Mouse (Mus musculus) skeletal muscle tissue, adult 2 months (tissue): ENCODE measurements around the gene Hoxd12.

Experiments
- DNase-seq: peaks from one replicate; pipeline ENCODE4 v3.0.0-alpha.2; 2012; ENCODE audit warnings: low read depth, low spot score

Hoxd12 gene

DNA sequence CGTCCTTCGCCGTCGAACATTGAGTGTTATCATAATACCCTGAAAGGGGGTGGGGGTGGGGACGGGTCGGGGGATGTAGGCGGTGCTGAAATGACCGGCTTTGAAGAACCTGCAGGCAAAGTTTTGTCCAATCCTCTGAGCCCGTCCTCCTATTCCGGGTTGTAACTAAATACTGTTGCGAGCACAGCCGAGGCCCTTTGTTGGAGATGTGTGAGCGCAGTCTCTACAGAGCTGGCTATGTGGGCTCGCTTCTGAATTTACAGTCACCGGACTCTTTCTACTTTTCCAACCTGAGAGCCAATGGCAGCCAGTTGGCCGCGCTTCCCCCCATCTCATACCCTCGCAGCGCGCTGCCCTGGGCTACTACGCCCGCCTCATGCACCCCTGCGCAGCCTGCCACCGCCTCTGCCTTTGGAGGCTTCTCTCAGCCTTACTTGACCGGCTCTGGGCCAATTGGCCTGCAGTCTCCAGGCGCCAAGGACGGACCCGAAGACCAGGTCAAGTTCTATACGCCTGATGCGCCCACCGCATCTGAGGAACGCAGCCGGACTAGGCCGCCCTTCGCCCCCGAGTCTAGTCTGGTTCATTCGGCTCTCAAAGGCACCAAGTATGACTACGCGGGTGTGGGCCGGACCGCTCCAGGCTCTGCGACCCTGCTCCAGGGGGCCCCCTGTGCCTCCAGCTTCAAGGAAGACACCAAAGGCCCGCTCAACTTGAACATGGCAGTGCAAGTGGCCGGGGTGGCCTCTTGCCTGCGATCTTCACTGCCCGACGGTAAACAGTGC is at the start of gene Hoxd12:
TSS of gene Hoxd12 (plus strand) at position 133 of the 785 bp plus-strand sequence.
- no peak for DNase-seq

DNA sequence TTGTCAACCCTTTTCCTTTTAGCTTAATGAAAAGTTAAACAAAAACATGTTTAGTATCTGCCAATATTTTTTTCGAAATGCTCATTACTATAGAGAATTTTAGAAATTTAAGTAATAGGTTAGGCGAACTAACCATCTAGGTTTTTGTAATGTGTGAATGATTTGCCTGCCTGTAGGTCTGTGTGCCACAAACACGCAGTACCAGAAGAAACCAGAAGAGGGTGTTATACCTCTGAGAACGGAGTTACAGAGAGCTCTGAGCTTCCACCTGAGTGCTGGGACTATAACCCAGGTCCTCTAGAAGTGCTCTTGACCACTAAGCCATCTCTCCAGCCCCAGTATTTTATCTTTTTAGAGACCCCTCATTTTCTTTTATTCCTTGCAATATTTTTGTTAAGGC is 39.4 kb upstream of the Hoxd12 start:
- DNase-seq, result no peak

DNA sequence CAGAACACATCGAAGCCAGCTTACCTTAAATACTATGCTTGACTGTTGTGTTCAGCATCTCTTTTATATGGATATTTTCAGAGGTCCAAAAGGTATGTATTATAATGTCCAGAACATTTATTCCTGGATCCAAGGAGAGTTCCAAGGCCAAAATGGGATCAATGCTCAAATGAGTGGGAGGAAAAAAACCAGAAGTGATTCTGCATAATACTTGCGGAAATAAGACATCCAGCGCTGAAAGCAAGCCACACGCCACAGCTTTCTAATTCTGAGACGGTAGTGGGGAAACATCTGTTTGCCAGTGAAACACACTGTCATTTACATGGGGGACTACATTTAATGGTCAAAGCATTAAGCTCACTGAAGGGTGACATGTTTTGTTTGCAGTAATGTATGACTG is 32.4 kb upstream of the Hoxd12 start:
- no peak for DNase-seq

DNA sequence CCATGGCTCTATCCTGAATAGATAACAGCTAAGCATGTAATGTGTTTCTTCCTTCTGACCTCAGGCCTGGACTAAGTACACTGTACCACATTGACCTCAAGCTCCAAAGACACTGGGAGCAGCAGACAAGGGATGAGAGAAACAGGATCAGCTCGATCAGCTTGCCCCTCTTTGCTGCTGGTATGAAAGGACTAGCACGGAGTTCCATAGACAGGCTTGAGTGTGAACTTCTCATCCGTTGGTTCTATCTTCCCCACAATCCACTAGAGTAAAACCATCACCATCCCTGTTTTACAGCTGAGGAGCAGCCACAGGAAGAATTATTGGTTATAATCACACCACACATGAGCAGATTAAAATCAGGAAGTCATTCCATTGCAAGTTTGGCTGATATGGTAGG is 29.2 kb upstream of the Hoxd12 start:
- DNase-seq, result no peak

DNA sequence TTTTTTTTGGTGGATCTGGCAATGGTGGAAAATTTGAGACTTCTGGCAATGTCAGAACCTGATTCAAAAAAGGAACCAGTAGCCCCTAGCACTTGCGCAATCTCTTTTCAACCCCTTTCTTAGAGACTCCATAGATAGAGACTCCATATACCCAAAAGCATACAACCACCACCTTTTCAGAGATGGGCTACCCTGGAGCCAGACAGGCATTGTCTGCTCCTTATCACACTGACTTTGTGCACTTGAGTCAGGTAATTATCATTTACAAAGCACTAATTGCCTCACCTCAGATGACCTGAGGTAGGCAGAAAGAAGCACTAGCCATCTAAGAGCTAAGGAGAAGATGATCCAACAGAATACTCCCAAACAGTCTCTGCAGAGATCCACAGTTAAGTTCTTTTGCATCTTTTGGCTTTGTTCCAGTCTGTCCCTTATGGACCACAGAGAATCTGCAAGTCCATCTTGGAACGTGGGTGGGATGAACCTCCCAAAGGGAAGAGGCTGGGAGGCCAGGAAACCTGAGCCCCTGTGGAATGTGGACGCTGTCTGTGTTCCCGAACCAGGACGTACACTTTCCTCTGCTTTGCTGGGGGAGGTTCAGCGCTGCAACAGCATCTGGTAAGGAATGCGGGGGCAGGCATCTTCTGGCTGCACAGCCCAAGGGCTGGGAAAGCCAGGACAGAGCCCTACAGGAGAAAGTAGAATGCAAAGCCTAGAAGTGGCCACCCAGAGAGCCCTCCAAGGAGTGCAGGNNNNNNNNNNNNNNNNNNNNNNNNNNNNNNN is 27.5 kb upstream of the Hoxd12 start:
- no peak for DNase-seq

DNA sequence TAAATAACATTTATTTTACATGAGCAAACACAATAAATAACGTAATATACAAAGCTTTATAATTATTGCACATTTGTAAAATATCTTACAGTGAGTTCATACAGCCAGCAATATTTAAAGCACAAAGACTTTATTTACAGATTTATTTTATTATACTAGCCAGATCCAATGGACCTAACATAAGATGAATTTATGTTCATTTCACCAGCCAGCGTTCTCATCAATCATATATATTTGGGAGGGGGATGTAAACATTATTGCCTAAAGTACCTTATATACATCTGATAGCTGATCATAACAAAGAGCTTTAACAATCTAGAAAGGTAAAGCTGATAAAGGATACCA is 21.8 kb upstream of the Hoxd12 start:
- no peak for DNase-seq

DNA sequence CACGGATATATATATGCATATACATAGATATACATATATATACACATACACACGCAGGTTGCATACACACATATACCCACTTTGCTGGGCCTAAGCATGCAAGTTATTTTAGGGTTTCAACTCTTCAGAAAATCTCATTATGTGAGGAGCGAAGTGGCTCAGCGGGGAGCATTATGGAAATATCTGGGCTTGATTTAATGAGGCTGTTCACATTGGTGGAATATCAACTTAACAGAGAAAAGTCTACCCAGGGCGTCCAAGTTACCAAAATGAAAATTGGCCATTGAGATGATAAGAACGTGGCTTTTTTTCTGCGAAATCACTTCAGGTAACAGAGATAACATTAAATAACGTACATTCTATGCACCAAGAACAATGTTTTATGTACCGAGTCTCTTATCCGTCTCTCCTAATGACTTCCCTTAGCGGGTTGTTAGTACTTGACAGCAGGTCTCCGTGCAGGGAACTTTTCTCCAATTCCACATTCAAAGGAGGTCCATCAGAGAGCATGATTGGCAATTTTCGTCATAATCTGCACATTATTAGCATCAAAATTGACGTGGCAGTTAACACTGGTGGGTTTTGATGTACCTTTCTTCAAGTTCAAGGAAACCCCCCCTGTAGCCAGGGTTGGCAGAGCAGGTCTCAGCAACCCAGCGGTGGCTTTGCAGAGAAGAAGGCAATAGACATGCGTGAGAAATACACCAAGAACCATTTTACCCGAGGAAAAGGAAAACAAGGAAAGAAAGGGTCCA is 20.9 kb upstream of the Hoxd12 start:
- no peak for DNase-seq

DNA sequence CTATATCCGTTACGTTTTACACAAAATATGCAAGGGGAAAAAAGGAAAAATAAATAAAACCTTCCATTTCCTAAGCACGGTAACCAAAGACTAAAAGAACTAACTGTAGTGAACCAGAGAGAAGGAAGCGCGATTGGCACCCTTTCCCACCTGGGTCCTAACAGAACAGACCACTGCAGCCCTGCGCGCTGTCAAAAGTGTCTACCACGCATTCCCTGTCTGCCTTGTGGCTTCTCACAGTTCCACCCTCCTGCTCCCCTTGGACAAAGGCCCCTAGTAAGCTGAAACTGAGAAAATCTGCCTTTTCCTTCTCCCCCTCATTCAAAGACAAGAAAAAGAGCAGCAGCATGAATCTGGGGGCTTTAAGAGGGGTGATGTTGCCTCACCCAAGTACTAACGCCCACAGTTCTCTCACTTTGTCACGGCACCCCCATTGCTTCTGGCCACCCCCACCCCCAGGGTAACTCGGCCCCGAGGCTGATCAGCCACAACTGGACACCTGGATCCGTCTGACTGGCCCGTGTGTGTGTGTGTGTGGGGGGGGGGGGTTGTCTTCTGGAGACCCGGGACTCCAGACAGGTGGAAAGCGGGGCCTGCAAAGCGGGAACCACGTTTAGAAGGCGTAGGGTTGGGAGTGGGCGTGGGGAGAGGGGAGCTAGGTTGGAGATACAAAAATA is 19.9 kb upstream of the Hoxd12 start:
- DNase-seq, result no peak

DNA sequence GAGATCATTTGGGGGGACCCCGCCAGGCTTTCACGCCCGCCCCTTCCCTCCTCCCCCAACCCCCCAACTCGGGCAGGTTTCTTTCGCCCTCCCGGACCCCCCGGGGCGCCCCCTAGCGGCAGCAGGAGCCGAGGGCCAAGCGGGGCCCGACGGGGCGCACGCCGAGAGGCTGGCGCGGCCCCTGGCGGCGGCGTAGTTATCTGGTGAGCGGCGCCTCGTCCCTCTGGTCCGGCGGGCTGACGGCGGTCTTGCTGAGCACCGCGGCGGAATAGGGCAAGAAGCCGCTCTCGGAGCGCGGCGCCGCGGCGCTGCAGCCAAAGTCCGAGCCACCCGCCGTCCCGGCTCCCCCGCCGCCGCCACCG is 19.4 kb upstream of the Hoxd12 start:
- DNase-seq, result no peak

DNA sequence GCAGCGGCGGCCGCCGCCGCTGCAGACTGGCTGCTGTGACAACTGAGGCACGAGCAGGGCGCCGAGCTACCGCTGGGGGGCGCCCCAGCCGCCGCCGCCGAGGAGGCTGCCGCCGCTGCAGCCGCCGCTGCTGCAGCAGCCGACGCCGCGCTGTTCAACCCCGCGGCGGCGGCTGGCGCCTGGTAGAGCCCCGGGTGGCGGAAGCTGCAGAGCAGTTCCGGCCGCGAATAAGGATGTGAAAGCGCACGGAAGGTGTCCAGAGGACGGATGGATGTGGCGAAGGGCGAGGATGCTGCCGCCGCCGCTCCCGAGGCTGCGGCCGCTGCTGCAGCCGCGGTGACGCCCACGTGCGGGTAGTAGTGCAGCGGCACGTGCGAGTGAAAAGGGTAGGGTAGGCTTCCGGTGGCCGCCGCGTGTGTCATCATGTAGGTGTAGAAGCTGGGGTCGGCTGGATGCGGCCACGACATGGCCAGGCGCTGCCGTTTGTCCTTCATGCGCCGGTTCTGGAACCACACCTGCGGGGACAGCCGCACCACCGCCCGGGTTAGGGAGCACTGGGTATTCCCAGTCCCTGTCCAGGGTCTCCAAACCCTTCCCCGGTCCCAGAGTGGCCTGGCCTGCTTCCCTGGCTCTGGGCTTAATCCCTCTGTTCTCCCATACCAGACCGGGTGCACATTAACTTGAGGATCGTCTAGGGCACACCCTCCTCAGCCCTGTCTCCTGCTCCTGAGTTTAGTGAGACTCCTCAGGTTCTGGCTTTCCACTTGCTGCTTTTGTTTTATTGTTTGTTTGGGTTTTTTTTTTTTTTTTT is 18.8 kb upstream of the Hoxd12 start:
- no peak for DNase-seq

DNA sequence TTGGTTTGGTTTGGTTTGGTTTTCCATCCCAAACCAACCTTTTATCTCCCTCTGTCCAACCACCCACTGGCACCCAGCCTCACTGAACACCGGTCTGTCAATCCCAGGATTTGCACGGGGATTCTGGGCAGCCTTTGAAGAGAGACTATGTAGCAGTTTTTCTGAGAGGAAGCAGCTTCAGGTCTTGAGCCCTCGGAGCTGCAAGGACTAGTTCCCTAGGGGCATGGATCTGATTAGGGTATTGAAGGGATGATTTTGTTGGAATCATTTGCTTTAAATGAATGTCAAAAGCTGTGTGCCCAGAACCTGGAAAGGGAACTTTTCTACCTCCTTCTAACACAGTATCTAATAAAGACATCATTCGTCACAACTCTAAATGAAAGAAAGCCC is 18.2 kb upstream of the Hoxd12 start:
- DNase-seq, result no peak

DNA sequence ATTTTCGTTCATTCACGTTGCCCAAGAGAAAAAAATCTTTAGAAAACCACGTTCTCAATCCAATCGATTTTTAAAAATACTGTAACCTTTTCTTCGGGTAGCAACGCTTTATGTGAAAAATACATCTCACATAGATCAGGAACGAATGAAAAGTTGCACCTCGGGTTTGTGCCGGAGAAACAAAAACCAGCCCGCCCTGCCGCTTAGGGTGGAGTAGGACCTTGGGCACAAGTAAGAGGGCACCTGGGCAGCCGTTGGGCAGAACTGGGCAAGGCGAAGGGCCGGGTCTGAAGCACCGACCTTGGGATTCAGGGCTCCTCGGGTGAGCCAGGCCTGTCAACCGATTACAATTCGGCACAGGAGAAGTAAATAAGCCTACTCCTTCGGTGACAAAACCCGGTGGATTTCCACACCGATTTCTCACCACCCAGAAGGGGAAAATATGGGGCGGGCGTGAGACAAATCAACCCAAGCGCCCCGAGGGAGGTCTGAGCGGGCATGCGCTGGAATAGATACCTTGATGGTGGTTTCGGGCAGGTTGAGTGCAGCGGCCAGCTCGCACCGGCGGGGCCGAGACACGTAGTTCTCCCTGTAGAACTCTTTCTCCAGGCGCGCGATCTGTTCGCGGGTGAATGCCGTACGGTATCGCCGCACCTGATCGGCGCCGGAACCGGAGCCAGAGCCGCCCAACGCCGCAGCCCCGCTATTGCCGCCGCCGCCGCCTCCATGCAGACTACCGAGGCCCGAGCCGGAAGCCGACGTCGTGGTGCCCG is 17.4 kb upstream of the Hoxd12 start:
- no peak for DNase-seq

DNA sequence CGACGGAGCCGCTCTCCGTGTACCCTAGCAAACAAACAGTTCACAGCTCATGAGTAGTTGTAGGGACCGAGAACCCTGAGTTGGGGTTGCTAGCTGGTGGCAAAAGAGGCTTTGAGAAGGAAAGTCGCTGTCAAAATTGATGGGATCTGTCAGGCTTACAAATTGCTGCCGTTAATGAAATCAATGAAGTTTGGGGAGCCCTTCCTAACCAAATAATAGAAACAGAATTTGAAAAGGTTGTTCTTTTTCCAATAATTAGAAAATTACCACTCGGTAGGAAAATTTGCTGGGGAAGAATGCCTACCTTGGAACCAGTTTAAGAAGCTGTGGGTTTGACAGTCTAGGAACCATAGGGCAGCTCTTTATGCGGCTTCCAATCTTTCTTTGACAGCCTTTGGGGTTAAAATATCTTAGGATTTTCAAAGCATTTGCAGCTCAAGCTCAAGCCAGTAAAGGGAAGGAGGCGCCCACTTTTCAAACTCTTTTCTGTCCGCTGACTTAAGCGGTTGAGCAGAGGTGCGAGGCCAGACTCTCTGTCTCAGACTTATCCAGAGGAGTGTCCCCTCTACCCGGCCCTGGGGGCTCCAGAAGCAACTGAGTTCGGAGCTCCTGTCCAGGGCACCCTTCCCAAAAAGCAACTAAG is 16.7 kb upstream of the Hoxd12 start:
- no peak for DNase-seq

DNA sequence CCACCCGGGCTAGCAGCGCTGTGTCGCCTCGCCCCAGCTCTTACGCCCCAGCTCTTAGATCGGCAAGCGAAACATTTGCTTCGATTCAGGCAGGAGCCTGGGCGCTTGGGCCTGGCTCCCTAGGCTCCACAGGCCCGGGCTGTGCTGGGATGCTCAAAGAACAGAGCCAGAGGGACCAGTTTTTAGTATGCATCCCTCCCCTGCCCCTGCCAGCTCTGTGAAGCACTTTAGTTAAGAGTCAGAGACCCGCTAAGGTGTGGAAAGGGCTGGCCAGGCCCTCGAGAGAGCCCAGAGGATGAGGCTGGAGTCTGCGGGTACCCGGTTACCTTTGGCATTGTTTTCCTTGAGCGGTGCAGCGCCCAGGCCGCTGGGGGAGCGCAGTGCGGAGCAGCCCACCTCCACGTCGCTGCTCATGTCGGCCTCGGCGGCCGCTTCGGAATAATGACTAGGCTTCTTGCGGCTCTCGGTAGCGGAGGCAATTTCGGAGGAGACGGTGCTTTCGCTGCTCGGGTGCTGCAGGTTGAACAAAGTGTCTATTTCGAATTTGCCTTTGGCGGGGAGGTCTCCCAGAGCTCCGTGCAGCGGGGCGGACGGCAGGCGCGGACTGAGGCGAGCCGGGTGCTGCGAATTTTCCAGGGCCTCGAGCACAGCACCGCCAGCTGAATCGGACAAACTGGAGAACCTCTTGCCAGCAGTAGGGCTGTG is 16.0 kb upstream of the Hoxd12 start:
- DNase-seq, result no peak

DNA sequence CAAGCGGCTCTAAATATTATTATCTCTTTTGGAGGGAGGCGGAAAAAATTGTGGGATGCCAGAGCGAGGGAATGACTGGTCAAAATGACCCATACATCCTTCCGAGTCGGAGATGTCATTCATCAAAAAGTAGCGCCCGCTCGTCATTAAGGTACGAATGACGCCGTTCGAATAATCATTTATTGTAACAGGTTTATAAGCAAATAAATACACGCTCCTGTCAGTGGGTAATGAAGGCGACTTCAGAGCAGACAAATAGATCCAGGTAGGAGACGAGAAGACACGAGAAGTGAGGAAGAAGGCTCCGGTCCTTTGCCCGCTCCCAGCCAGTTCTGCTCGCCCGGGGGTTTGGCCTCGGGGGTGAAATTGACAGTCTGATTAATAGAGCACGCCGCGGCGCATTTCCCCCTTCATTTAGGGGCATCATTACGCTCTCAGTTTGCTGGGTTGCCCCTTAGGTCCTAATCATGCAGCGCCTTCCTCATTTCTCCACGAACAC is 15.3 kb upstream of the Hoxd12 start, which contains the start of gene Evx2:
TSS of gene Evx2 (minus strand) at position 51 of the 499 bp plus-strand sequence.
- DNase-seq, result no peak

DNA sequence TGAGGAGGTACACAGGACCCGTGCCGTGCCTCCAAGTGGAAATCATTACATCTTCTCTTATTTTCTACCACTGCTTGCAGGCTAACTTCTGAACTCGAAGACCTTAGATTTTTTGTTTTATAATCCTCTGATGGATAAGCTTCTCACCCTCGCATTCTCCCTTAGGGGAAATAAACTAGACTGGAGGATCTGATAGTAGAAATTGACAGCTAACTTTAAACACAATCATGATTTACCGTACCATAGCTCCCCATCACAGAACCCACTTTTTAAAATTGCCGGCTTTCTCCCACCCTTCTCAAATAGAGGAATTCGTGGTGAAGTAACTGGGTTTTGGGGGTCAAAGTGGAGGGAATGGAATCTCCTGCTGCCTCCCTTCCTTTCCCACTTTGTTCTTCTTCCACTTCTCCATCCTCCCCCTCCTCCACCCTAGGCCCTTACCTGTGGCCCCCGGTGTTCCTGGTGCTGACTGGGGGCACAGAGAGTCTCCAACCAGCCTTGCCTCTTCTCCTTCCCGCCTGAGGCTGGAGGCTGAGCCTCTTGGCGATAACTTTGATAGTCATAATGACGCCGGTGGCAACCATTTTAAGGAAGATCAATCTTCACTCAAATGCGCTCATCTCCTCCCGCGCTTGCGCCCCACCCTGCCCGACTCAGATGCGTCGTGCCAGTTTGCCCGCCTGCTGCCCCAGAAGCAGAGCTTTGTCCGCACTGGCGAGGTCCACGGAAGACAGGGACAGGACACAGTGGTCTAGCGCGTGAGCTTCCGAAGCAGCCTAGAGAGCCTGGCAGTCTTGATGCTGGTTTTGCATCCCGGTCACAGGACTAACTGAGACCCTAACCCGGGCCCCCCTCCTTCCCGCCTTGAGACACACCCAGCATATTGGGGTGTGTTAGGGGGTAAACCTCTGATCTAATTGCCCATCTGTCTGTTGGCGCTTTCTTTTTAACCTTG is 14.1 kb upstream of the Hoxd12 start:
- DNase-seq, result no peak

DNA sequence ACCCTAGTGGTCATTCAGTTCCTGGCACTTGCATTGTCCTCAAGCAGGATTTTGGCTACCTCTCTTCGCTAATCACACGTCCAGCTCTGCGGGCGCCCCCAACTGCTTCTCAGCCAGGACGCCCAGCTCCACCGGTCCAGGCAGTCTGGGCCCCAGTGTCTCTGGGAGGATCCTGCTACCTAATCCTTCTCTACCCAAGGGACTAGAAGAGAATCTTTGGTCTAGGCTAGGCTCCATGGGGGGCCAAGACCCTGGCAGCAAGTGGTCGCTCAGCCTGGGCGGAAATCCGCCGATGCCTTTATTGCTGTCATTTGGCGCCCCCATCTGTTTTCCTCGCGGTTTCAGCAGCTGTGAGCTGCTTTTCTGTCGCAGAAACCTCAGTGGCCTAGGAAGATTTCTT is 13.1 kb upstream of the Hoxd12 start:
- no peak for DNase-seq
